Mouse (Mus musculus) B cell, adult 2 months (primary cell): Measurements from ENCODE around the gene Rnf111.
"Not testable (repeated sequence)": the region's sequence is repeated elsewhere in the genome, so short reads cannot be mapped to it uniquely, and the experiment has no call there.

ENCODE experiments used
- DNase-seq, 2 experiments: peaks; one replicate each; pipeline ENCODE4 v3.0.0; 2022

Gene Rnf111

GRCm38 (mm10) chr9:70493038-70493437 is 10.5 kb downstream of the Rnf111 start:
- DNase-seq = no peak

GRCm38 (mm10) chr9:70491176-70491575 is 12.3 kb downstream of the Rnf111 start:
- DNase-seq = no peak

DNA sequence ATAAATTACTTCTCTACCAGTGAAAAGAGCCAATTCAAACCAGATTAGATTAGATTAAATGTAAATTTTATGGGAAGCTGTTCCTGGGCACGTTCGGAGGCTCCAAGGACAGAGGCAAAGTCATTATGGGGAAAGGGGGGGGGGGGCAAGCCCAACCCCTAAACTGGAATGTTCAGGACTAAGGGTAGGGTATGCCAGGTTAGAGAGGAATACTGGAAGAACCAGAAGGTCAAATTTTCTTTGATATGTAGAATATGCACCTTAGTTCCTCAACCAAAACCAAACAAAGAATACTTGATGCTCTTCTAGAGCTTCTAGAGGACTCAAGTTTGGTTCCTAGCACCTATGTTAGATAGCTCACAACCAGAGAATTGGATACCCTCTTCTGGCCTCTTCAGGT is 16.1 kb downstream of the Rnf111 start:
- no peak for DNase-seq

GRCm38 (mm10) chr9:70485840-70486239 is 17.7 kb downstream of the Rnf111 start:
- no peak for DNase-seq

GRCm38 (mm10) chr9:70483495-70483894 is 20.0 kb downstream of the Rnf111 start:
- DNase-seq = no peak

DNA sequence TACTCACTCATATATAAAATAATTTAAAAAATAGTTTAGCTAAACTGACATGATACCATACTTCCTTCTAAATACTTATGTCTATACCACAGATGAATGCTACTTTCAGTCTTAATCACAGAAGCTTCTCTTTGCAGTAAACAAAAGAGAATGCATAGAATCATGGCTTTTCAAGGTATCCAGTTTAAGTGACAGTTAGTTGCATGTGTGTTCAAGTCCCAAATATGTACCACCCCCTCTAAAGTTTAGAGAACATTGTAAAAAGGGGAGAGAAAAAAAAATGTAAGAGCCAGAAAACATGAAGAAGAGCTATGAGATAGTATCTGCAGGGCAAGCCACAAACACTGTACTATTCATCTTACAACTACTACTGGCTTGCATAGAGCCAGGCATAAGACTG is 21.7 kb downstream of the Rnf111 start:
- no peak for DNase-seq

GRCm38 (mm10) chr9:70477229-70477628 is 26.3 kb downstream of the Rnf111 start:
- DNase-seq = no peak

DNA sequence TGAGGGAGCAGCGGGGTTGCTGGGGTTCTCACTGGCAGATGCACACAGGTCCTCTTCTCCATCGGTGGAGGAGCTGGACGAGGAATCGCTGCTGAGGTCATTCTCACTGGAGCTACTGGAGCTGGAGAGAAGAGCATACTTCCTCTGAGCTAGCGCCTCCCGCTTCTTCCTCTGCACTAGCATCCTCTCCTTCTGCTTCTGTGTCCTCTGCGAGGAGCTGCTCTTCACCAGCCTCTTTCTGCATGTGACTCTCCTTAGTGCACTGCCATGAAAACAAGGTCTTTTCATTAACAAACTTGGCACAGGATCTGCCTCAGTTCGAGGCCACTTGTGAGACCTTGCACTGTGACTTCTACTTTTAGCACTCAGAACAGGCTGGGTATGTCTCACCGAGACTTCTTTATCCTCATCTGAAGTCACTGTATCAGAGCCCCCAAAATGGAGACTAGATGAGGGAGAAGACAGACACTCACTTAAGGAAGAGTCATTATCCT is 27.7 kb downstream of the Rnf111 start:
- DNase-seq = no peak

- DNase-seq = no peak
Measured at GRCm38 (mm10) chr9:70473400-70473799, 30.1 kb downstream of the Rnf111 start.

GRCm38 (mm10) chr9:70463091-70463490 is 40.4 kb downstream of the Rnf111 start:
- not testable (repeated sequence) for DNase-seq

DNA sequence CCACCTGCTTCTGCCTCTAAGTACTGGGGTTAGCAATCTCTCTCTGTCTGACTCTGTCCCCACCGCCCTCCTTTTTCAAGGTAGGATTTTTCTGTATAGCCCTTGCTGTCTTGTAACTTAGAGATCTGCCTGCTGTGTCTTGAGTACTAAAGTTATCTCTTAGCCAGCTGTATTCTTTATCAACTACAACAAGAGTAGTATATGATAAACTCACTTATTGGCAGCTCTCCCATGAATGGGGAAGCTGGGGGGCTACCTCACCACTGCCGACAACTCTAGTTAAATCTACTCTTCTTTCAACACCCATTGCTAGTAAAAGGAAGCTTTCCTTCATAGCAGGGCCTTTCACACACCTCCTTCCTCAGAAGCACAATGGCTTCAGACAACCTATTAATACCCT is 51.2 kb downstream of the Rnf111 start:
- DNase-seq = no peak

DNA sequence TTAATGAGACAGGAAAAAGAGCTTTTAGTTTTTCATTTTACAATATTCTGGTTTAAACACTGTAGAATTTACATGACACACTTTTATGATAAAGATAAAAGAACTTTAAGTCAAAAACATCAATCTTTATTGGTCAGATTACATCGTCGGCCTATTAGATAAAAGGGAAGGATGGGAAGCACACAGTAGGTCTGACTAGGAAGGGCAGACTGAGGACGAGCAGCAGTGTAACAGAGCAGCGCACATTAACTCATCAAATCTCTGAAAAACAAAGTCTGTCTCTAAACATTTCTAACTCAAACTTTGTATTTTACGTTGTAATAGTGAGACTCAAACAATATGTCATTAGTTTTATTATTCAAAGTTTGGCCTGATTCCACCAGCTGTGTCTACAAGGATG is 54.5 kb downstream of the Rnf111 start:
- no peak for DNase-seq

DNA sequence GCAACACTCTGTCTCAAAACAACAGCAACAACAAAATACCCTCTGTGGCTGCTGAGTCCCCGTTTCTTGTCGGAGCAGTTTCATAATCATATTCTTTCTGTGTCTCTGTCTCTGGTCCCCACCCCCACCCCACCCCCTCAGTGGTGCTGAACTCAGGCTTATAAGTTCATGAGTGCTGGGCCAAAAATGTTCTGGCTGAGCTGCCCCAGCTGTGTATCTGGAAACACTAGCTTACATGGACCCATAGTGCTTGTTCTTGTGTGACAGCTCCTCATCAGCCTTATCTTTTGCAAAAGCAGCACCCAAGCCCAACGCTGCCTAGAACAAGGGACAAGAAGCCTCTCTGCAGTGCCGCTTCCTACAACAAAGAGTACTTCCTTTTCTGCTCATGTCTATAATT is 63.6 kb downstream of the Rnf111 start:
- no peak for DNase-seq

DNA sequence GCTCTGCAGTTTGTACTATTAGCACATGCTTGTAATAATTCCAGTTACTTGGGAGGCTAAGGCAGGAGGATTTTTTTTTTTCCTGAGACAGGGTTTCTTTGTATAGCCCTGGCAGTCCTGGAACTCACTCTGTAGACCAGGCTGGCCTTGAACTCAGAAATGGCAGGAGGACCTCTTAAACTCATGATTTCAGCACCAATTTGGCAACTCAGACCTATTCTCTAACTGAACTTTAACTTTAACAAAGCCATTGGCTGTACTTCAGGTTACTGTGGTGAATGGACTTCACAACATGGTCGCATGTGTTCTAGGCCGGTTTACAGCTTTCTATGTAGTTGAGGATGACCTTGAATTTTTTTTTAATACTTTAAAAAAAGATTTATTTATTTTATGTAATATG is 80.9 kb downstream of the Rnf111 start:
- DNase-seq = no peak

DNA sequence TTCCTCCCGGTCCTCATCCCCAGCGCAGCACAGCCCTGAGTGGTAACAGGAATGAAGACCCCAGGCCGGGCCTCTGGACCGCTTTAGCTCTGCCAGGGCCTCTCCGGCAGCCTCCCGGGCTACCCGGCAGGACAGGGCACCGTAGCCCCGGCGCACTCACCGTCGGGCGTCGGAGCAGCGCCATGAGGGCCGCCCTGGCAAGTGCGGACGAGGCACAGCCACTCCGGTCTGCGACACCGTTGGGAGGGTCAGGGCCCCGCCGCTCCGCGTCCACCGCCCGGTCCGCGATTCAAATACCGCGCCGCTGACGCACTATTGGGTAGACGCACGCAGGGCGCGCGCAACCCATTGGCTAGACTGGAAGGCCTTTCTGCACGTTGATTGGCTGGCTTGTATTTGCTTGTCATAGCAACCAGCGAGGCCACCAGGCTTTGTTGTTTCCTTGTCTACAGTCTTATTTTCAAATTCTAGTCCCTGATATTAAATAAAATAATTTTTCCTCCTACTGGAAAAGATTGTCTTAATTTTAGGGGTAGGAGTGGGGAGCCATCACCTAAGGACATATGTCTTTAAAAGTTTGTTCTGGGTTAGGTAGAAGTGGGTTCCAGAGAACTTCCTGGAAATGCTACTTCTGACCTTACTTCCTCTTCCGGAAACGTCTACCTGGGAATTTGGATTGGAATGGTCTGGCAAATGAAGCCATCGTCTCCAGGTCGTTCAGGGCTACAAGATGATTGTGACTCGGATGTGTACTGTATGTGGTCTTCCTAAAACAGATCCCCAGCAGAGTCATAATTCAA is 82.1 kb downstream of the Rnf111 start, which contains the start of gene Ccnb2:
Ccnb2 (minus strand) TSS at position 291 of the 800 bp plus-strand sequence.
- DNase-seq = peak; percentile 78 to 81

GRCm38 (mm10) chr9:70416412-70416811 is 87.1 kb downstream of the Rnf111 start:
- DNase-seq = peak; percentile 56

DNA sequence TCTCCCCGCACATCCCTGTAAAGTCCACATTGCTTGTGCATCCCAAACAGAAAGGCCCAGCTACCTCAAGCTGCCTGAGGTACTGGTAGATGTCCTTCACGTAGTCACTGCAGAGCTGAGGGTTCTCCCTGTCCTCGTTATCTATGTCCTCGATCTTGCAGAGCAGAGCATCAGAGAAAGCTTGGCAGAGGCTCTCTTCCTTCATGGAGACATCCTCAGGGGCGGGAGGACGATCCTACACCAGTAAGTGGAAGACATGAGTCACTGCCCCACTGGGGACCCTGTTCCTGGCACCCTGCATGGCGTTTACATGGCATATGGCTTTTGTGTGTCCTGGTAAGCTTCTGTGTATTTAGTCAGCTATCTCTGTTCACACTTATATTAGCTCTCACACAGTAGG is 90.5 kb downstream of the Rnf111 start:
- DNase-seq = no peak

GRCm38 (mm10) chr9:70410668-70411067 is 92.9 kb downstream of the Rnf111 start:
- no peak for DNase-seq

DNA sequence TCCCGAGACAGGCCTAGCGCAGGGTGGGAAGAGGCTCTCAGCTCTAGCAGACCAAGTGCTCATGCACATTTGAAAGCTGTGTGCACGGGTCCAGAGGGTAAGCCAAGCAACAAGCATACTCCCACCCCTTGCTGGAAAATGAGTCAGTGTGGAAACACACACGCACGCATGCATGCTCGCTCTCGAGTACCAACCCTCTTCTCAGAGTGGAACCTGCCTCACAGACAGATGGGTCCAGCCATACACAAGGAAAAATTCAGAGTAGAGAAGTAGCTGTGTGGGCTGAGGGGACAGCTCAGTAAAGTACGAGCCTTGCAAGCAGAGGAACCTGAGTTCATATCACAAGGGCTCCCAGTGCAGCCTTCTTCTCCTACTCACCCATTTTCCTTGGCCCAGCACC is 93.8 kb downstream of the Rnf111 start:
- no peak for DNase-seq

- DNase-seq = peak; percentile 31 to 34
Measured at GRCm38 (mm10) chr9:70408791-70409190, 94.7 kb downstream of the Rnf111 start.

GRCm38 (mm10) chr9:70406596-70406995 is 96.9 kb downstream of the Rnf111 start:
- DNase-seq = no peak

GRCm38 (mm10) chr9:70401937-70402539 is 101.5 kb downstream of the Rnf111 start:
- no peak for DNase-seq

DNA sequence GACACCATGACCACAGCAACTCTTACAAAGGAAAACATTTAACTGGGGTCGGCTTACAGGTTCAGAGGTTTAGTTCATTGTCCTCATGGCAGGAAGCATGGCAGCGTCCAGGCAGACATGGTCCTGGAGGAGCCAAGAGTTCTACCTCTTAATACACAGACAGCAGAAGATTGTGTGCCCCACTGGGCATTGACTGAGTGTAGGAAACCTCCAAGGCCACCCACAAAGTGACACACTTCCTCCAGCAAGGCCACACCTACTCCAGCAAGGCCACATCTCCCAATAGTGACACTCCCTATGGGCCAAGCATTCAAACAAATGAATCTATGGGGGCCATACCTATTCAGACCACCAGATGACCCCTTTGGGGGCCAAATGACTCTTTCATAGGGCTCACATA is 107.4 kb downstream of the Rnf111 start:
- no peak for DNase-seq

DNA sequence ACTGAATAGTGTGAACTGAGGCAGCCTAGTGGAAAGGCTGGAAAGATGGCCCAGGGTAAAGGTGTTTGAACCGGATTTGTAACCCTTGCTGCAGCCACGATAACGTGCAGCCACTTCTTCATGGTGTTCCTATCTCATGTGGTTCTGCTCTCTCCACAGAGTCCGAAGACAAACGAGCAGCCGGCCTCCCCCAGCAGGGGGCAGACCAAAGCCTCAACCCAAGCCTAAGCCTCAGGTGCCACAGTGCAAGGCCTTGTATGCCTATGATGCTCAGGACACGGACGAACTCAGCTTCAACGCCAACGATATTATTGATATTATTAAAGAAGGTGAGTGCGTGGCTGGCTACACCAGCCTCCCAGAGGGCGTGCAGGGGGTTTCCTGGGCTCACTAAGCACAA is 107.9 kb downstream of the Rnf111 start:
- peak; percentile 36 for DNase-seq

DNA sequence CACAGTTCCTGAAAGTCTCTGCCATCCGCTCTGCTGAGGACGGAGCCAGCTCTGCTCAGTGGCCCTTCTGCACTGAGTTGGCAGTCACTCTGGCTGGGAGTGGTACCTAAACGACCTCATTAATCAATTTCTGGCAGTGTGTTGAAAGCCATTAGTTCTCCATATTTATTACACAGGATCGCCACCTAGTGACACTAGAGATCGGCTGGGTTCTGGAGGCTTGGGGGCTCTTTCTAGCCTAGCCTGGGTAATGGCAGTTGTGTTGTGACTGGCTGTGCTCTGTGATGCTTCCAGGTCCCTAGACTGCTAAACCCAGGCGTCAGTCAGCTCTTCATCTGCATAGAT is 111.0 kb downstream of the Rnf111 start:
- DNase-seq = peak in 1 of 2 experiments; percentile 14
